Mouse (Mus musculus) intestine, embryonic 14.5 days (tissue): ENCODE data around the gene Dnajc13. TPM values are rescaled to one million over a fixed set of nuclear protein-coding genes. Genes with fewer than 3 reads are reported as not detected.

Experiments used
- ATAC-seq: fragments of 200-750 bp; cut with Nextera tagmentation; replicated peaks from 2 replicates; pipeline ENCODE4 v1.8.0; 2017; ENCODE audit warnings: low read depth, moderate number of reproducible peaks, moderate TSS enrichment, moderate library complexity; ENCODE audit not compliant: low FRiP score, low TSS enrichment
- DNase-seq: peaks from one replicate; pipeline ENCODE4 v3.0.0-alpha.2; 2018; ENCODE audit warnings: low spot score
- H3K27ac ChIP-seq: fragments of 300-500 bp; sonication (generic); 2 replicates; pipeline ENCODE4 v1.5.1; 2014; ENCODE audit warnings: low read depth, mild to moderate bottlenecking, control low read depth
- H3K27me3 ChIP-seq: fragments of 300-500 bp; sonication (generic); replicated peaks from 2 replicates; pipeline ENCODE4 v1.6.1; 2014; ENCODE audit warnings: low read length, control low read depth; ENCODE audit not compliant: control insufficient read depth, insufficient read depth
- H3K36me3 ChIP-seq: fragments of 300-500 bp; sonication (generic); 2 replicates; pipeline ENCODE4 v1.6.1; 2014; ENCODE audit warnings: low read length, control low read depth; ENCODE audit not compliant: control insufficient read depth, insufficient read depth
- H3K4me1 ChIP-seq: fragments of 300-500 bp; sonication (generic); replicated peaks from 2 replicates; pipeline ENCODE4 v1.6.1; 2014; ENCODE audit warnings: low read length, control low read depth, mixed read lengths; ENCODE audit not compliant: control insufficient read depth, insufficient read depth
- H3K4me2 ChIP-seq: fragments of 300-500 bp; sonication (generic); 2 replicates; pipeline ENCODE4 v1.6.1; 2014; ENCODE audit warnings: low read length
- H3K4me3 ChIP-seq: fragments of 300-500 bp; sonication (generic); 2 replicates; pipeline ENCODE4 v1.5.1; 2014; ENCODE audit warnings: low read depth, low read length, control low read depth, mixed read lengths
- H3K9ac ChIP-seq: fragments of 300-500 bp; sonication (generic); 2 replicates; pipeline ENCODE4 v1.6.1; 2014; ENCODE audit warnings: mild to moderate bottlenecking, low read length
- H3K9me3 ChIP-seq: fragments of 300-500 bp; sonication (generic); 2 replicates; pipeline ENCODE4 v1.6.1; 2016; ENCODE audit warnings: low read length, control low read depth; ENCODE audit not compliant: control insufficient read depth
- WGBS: fragments of 180-500 bp; shearing (Covaris S2); extraction: QIAGEN DNeasy Blood & Tissue Kit; methylation state at CpG from one replicate; pipeline ENCODE4 v1.1.7; 2014; 5-methylcytosine and 5-hydroxymethylcytosine counted together
- polyA plus RNA-seq: library from polyadenylated mRNA; unstranded; fragments of >200 nt; fragmentation: Nextera tagmentation; extraction: Ambion mirVana; gene quantifications from 2 replicates; pipeline ENCODE4 v1.2.1, GENCODE M21; 2014

The Dnajc13 gene
- polyA plus RNA-seq, 1 experiment from 2014 or later: 30.3 TPM

DNA sequence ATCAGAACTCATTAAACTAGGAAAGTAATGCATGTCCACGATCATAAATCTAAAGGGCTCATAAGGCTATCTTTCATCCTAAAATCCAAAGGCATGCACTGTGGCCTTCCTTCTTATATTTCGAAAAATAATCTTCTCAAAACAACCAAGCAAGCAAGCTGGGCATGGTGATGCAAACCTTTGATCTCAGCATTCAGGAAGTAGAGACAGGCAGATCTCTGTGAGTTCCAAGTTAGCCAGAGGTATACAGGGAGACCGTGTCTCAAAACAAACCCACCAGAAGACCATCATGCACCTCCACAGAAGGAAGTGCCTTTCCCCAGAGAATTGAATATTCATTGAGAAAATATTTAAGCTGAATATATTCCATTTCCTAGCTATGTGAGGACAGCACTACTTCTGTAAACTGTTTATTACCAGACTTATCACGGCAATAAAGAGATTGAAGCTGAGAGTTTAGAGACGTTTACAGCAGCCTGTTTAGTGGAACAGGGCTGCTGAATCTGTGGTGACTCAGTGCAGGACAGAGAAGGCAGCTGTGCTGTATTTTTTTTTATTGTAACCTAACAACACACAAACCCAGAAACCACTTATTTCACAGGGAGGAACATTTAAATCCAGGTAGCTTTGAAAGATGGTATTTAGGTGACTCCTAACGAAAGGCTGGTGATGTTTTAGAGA lies 15.3 kb downstream of the Dnajc13 start:
- DNase-seq: no peak
- no peak overlapping the region for H3K4me2 ChIP-seq
- H3K9ac ChIP-seq: no peak overlapping the region
- H3K4me3 ChIP-seq: no peak overlapping the region
- no peaks in the 10 kb centered on the region for H3K9me3 ChIP-seq
- WGBS: 57% methylated on average over 6 of the region's 6 CpGs
- H3K27ac ChIP-seq: no peak overlapping the region
- H3K36me3 ChIP-seq: peaks cover 10% of the 10 kb centered on the region
- H3K27me3 ChIP-seq: no peaks in the 10 kb centered on the region
- H3K4me1 ChIP-seq: peaks cover 15% of the 10 kb centered on the region
- no peak for ATAC-seq

DNA sequence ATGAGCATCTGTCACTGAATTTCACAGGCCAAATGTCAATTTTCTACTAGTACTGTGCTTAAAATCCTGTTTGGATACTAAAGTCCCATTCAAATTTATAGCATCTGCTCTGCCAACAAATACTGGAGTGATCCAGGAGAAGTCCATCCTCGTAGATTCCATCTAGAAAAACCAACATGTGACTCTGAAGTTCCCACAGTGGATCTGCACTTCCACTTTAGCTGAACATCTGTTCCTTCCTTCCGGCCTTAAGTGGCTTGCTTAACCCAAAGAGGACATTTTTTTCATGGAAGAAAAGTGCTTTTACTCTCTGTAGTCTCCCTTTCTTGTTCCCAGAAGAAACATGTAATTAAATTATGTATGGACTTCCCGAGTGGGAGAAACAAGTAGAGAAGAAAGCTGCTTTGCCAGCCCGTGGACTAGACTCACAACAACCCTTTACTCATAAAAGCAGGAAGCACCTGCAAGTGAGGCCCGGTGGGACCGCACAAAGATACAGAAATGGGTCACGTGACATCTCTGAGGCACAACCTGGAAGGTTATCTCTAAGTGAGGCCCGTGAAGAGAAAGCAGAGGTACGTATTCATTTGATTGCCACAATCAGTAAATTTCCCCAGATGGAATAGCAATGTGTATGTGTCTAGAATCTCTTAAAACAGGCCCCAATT lies 18.8 kb downstream of the Dnajc13 start:
- Histone ChIP-seq H3K27me3 (no peaks in the 10 kb centered on the region), H3K4me2 (no peak overlapping the region), H3K9ac (no peak overlapping the region), H3K9me3 (no peaks in the 10 kb centered on the region), H3K36me3 (peaks cover 10% of the 10 kb centered on the region), H3K4me3 (no peak overlapping the region), H3K4me1 (peaks cover 15% of the 10 kb centered on the region), H3K27ac (no peak overlapping the region)
- 82% methylated on average over 9 of the region's 9 CpGs for WGBS
- DNase-seq (no peak), ATAC-seq (no peak)

DNA sequence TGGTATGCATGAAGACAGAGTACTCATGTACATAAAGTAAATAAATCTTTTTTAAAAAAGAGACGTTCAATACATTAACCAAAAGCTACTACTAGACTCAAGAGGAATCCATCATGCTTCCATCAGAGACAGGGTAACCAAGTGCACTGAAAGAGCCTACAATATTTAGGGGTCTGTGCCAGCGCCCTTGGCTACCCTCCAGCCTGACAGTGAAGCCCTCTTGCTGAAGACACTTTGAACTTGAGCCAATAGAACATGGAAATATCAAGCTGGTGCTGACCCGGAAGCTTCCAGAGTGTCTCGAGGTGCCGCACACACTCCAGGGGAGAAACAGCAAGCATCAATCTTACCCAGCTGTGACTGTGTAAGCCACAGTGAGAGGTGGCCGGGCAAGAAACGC lies 22.6 kb downstream of the Dnajc13 start:
- peaks cover 23% of the 10 kb centered on the region for H3K36me3 ChIP-seq
- no peaks in the 10 kb centered on the region for H3K4me1 ChIP-seq
- ATAC-seq: no peak
- no peaks in the 10 kb centered on the region for H3K9me3 ChIP-seq
- DNase-seq: no peak
- 85% methylated on average over 7 of the region's 7 CpGs for WGBS
- no peaks in the 10 kb centered on the region for H3K27me3 ChIP-seq
- H3K4me2 ChIP-seq: no peak overlapping the region
- H3K9ac ChIP-seq: no peak overlapping the region
- H3K4me3 ChIP-seq: no peak overlapping the region
- H3K27ac ChIP-seq: no peak overlapping the region

DNA sequence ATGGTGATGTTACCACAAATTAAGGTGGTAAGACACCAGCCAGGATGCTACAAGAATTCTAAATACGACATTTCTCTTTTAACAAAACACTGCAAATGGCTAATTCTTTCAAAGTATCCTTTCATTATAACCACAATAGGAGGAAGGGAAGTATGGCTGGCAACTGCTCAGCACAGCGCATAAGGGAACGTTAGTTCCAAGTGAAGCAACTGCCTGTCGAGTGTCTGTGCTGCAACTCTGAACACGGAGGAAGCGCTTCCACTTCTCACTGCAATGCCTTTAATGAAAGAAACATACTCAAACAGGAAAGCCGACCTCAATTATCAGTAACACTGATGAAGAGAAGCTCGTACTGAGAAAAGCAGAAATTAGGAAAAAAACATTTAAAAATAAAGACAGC lies 23.7 kb downstream of the Dnajc13 start:
- Histone ChIP-seq H3K9ac (no peak overlapping the region), H3K4me2 (no peak overlapping the region), H3K27ac (no peak overlapping the region), H3K9me3 (no peaks in the 10 kb centered on the region), H3K4me3 (no peak overlapping the region), H3K4me1 (no peaks in the 10 kb centered on the region), H3K27me3 (no peaks in the 10 kb centered on the region), H3K36me3 (peaks cover 26% of the 10 kb centered on the region)
- WGBS: 89% methylated on average over 8 of the region's 8 CpGs
- no peak for ATAC-seq
- no peak for DNase-seq

DNA sequence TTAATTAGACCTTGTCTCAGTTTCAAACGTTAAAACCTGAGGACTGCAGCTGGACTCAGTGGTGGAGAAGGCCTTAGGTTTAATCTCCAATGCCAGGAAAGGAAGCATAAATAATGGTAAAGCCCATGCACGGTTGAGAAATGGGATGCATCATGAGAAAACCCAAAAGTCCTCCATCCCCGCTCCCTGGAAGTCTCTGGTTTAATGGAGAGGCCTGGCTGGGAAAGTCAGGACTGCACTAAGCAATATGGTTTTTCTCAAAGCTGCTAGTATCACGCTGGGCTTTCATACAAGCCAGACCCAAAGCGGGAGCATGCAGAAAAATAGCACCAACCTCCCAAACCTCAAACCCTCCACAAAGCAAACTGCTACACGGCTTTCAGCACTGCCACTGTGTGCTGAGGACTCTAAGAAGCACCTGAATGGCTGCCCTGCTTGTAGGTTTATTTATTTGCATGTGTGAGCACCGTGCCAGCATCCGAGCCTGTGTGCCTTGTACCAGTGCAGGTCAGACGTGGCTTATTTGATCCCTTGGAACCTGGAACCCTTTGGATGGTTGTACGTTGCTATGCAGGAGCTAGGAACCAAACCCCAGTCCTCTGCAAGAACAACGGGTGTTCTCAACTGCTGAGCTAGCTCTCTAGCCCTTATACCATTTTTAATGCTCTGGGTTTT lies 26.3 kb downstream of the Dnajc13 start:
- no peak overlapping the region for H3K4me3 ChIP-seq
- 88% methylated on average over 11 of the region's 11 CpGs for WGBS
- peaks cover 52% of the 10 kb centered on the region for H3K36me3 ChIP-seq
- no peak overlapping the region for H3K9ac ChIP-seq
- H3K4me1 ChIP-seq: no peaks in the 10 kb centered on the region
- DNase-seq (no peak), ATAC-seq (no peak)
- no peak overlapping the region for H3K4me2 ChIP-seq
- no peak overlapping the region for H3K27ac ChIP-seq
- no peaks in the 10 kb centered on the region for H3K9me3 ChIP-seq
- no peaks in the 10 kb centered on the region for H3K27me3 ChIP-seq

DNA sequence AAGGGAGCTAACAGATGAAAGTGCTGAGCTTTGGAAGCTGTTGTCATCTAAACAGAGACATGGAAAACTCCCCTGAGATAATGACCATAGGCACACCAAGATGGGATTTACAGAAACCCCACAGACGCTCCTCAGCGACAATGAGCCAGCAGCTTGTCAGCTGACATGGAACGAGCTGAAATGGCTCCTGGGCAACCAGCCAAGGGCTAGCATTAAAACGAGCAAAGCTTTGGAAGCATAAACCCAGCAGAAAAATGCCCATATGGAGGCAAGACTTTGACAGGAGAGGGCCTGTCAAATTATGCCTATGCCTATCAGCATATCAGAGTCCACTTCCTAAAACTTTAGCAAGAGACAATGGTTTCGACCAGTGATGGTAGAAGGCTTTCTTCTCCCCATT lies 27.0 kb downstream of the Dnajc13 start:
- Histone ChIP-seq H3K4me3 (no peak overlapping the region), H3K9me3 (no peaks in the 10 kb centered on the region), H3K27ac (no peak overlapping the region), H3K9ac (no peak overlapping the region), H3K36me3 (peaks cover 58% of the 10 kb centered on the region), H3K27me3 (no peaks in the 10 kb centered on the region), H3K4me1 (no peaks in the 10 kb centered on the region), H3K4me2 (no peak overlapping the region)
- ATAC-seq (no peak), DNase-seq (no peak)
- WGBS: 66% methylated on average over 5 of the region's 5 CpGs

DNA sequence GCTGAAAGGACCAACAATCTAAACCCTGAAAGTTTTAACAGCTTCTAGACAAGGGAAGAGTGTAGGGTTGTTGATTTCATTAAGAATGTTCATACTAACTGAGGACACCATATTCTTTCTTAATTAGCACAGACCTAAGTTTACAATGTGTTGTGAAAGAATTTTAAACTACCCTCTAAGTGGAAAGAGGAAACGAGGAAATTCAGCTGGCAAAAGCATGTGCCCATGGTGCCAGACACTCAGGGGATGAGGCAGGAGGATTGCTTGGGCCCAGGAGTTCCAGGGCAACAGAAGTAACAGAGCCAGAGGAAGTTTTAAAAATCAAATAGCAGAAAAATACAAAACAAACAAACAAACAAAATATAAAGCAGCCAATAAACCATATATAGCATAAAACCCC lies 28.9 kb downstream of the Dnajc13 start:
- Histone ChIP-seq H3K27me3 (no peaks in the 10 kb centered on the region), H3K9ac (no peak overlapping the region), H3K4me2 (no peak overlapping the region), H3K4me1 (no peaks in the 10 kb centered on the region), H3K4me3 (no peak overlapping the region), H3K36me3 (peaks cover 75% of the 10 kb centered on the region), H3K9me3 (no peaks in the 10 kb centered on the region), H3K27ac (no peak overlapping the region)
- no peak for DNase-seq
- 83% methylated on average over 1 of the region's 1 CpGs for WGBS
- ATAC-seq: no peak

DNA sequence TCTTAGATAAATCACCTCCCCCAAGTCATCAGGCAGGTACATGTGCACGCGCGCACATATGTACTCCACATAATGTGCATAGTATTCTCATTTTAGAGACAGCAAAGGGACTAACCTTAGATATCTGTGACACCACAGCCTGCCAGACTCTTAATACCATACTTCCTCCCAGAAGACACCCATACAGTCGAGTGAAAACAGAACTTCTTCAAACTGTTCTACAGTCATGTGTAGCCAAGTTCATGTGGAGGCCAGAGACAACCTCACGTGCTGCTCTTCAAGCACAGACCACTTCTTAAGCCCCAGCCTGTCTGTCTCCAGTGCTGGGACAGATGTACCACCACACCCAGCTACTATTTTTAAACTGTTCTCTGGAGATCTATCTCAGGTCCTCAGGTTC lies 29.7 kb downstream of the Dnajc13 start:
- no peak for DNase-seq
- no peaks in the 10 kb centered on the region for H3K9me3 ChIP-seq
- H3K27me3 ChIP-seq: no peaks in the 10 kb centered on the region
- no peaks in the 10 kb centered on the region for H3K4me1 ChIP-seq
- 89% methylated on average over 5 of the region's 5 CpGs for WGBS
- no peak for ATAC-seq
- no peak overlapping the region for H3K27ac ChIP-seq
- H3K4me2 ChIP-seq: no peak overlapping the region
- no peak overlapping the region for H3K9ac ChIP-seq
- H3K4me3 ChIP-seq: no peak overlapping the region
- peaks cover 83% of the 10 kb centered on the region for H3K36me3 ChIP-seq
